Mouse (Mus musculus): ENCODE results near the gene Phf5a.
A peak's percentile ranks its signal among the peaks of the same experiment; 100 is the strongest.

Gene Phf5a

GRCm38 (mm10) chr15:81818404-81818803 lies 53.3 kb downstream of the Phf5a start:
- DNase-seq = no peak

GRCm38 (mm10) chr15:81814716-81815370 lies 56.9 kb downstream of the Phf5a start:
- peak; percentile 74 for DNase-seq
